Mouse (Mus musculus): ENCODE measurements at regions not wholly inside any gene's neighbourhood (a gene's known extent, or its start where the extent isn't known, plus 50 kb on each side); places are given as distances from the start of the nearest gene placed in this dataset.

DNA sequence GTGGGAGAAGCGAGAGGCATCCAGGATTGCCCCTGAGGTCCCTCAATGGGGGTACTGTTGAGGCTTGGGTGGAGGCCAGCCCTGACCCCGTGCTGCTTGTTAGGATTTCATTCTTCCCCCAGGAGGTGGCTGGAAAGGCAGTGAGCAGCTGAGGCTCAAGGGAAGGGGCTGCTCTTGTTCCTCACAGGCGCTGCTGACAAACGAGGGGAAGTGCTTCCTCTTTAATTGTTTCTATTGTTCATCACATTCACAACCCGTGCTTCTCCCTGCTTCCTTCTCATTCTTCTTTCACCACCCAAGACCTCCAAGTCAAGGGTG is 135.3 kb upstream of the Map3k1 start:
- Histone ChIP-seq H3K36me3 (no peaks in the 10 kb centered on the region), H3K9me3 (no peaks in the 10 kb centered on the region), H3K4me3 (no peak overlapping the region), H3K27me3 (no peaks in the 10 kb centered on the region), H3K4me2 (0 out of 2 replicates have a peak overlapping the region, but pooled peaks have one; percentile 1), H3K9ac (no peak overlapping the region), H3K4me1 (peaks cover 17% of the 10 kb centered on the region), H3K27ac (peak overlapping the region; percentile 33; the same call in 1 of the 2 replicates)
- 1% methylated on average over 5 of the region's 5 CpGs for WGBS
- no peak for ATAC-seq (ENCODE audit: insufficient number of reproducible peaks, insufficient read depth, low FRiP score, low TSS enrichment, low read depth)

- Histone ChIP-seq H3K4me1 (peaks cover 17% of the 10 kb centered on the region), H3K9ac (no peak overlapping the region), H3K9me3 (no peaks in the 10 kb centered on the region), H3K4me3 (no peak overlapping the region), H3K27ac (no peak overlapping the region), H3K4me2 (no peak overlapping the region), H3K36me3 (no peaks in the 10 kb centered on the region), H3K27me3 (no peaks in the 10 kb centered on the region)
- 75% methylated on average over 4 of the region's 4 CpGs for WGBS
- ATAC-seq (ENCODE audit: insufficient number of reproducible peaks, insufficient read depth, low FRiP score, low TSS enrichment, low read depth), result no peak
Observed at GRCm38 (mm10) chr13:111946271-111946670, 137.5 kb upstream of the Map3k1 start.

GRCm38 (mm10) chr13:111946811-111947210 is 138.0 kb upstream of the Map3k1 start:
- H3K27ac ChIP-seq, result no peak overlapping the region
- no peaks in the 10 kb centered on the region for H3K27me3 ChIP-seq
- H3K4me2 ChIP-seq, result no peak overlapping the region
- no peaks in the 10 kb centered on the region for H3K9me3 ChIP-seq
- no peak overlapping the region for H3K9ac ChIP-seq
- H3K4me3 ChIP-seq, result no peak overlapping the region
- H3K36me3 ChIP-seq, result no peaks in the 10 kb centered on the region
- 93% methylated on average over 8 of the region's 8 CpGs for WGBS
- no peak for ATAC-seq (ENCODE audit: insufficient number of reproducible peaks, insufficient read depth, low FRiP score, low TSS enrichment, low read depth)
- peaks cover 17% of the 10 kb centered on the region for H3K4me1 ChIP-seq

DNA sequence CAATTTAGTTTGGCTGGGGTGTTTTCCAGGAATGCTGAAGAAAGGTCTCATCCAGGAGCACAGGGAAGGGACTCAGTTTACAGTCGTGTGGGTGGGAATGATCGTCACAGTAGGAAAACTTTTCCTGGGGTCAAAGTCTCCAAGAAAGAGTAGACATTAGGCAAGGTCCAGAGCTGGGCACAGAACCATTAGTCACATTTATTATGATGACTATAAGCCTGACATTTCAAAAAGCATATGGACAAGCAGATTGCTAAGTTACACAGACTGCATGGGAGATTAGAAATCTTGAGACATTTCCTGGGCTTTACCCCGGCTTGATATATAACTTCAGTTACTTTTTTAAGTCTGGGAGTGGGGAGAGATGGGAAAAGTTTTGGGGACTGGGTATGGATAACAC is 139.6 kb upstream of the Map3k1 start:
- Histone ChIP-seq H3K4me1 (peaks cover 16% of the 10 kb centered on the region), H3K36me3 (no peaks in the 10 kb centered on the region), H3K27me3 (no peaks in the 10 kb centered on the region), H3K27ac (no peak overlapping the region), H3K4me2 (no peak overlapping the region), H3K9me3 (no peaks in the 10 kb centered on the region), H3K4me3 (no peak overlapping the region), H3K9ac (no peak overlapping the region)
- 78% methylated on average over 3 of the region's 3 CpGs for WGBS
- ATAC-seq (ENCODE audit: insufficient number of reproducible peaks, insufficient read depth, low FRiP score, low TSS enrichment, low read depth), result no peak

DNA sequence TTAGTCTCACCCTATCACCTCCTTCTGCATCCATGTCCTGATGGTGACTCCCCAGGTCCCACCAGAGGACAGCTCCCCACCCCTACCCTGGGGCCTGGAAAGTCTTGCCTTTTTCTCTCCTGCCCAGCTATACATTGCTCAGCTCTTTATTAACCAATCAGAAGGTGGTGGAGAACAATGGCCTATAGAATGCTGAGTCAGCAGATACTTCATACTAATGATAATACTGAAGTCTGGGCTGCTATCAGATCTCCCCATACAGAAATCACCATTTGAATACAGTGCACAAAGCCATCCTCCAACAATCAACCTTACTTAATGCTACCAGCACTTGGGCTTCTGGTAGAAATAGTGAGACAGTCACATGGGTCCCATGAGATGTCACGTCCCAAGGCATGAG is 141.2 kb upstream of the Map3k1 start:
- no peak overlapping the region for H3K27ac ChIP-seq
- 87% methylated on average over 1 of the region's 1 CpGs for WGBS
- H3K4me3 ChIP-seq, result no peak overlapping the region
- no peaks in the 10 kb centered on the region for H3K36me3 ChIP-seq
- ATAC-seq (ENCODE audit: insufficient number of reproducible peaks, insufficient read depth, low FRiP score, low TSS enrichment, low read depth), result no peak
- peaks cover 13% of the 10 kb centered on the region for H3K4me1 ChIP-seq
- no peaks in the 10 kb centered on the region for H3K27me3 ChIP-seq
- H3K9me3 ChIP-seq, result no peaks in the 10 kb centered on the region
- H3K4me2 ChIP-seq, result no peak overlapping the region
- H3K9ac ChIP-seq, result no peak overlapping the region

DNA sequence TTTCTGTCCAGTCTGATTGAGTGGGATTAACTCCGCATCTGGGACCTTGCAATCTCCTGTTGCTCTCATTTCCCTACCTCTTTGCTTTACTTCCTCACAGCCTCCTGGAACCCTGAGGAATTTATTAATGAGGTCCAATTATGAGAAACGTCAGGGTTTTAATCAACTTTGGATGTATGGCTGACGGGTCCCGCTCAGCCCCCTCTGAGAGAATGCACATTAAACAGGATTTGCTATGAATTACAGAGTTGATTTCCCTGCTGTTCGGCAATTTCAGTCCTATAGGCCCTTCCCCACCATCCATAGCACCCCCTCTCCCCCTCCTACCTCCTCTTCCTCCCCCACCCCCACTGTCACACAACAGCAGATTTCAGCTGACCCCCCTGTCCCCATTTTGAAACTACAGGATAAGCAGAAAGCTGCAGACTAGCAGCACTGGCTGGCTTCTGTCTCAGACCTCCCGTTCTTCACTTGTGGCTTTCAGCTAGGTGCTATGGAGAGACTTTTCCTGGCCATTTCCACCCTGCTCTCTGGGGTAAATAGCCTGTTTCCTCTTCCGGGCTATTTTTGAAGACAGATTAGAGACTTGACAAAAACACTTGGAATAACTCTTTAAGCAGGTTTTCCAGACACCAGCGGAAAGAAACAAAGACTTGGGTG is 145.2 kb upstream of the Map3k1 start:
- H3K27me3 ChIP-seq, result no peaks in the 10 kb centered on the region
- no peak overlapping the region for H3K4me2 ChIP-seq
- H3K4me1 ChIP-seq, result peaks cover 13% of the 10 kb centered on the region
- H3K9ac ChIP-seq, result no peak overlapping the region
- H3K36me3 ChIP-seq, result no peaks in the 10 kb centered on the region
- no peaks in the 10 kb centered on the region for H3K9me3 ChIP-seq
- peak overlapping the region; percentile 0; the same call in 1 of the 2 replicates for H3K27ac ChIP-seq
- ATAC-seq (ENCODE audit: insufficient number of reproducible peaks, insufficient read depth, low FRiP score, low TSS enrichment, low read depth), result no peak
- 36% methylated on average over 8 of the region's 8 CpGs for WGBS
- H3K4me3 ChIP-seq, result no peak overlapping the region

- no peaks in the 10 kb centered on the region for H3K27me3 ChIP-seq
- no peaks in the 10 kb centered on the region for H3K36me3 ChIP-seq
- no peak for ATAC-seq (ENCODE audit: insufficient number of reproducible peaks, insufficient read depth, low FRiP score, low TSS enrichment, low read depth)
- no peak overlapping the region for H3K4me2 ChIP-seq
- H3K9ac ChIP-seq, result no peak overlapping the region
- H3K4me3 ChIP-seq, result no peak overlapping the region
- 17% methylated on average over 6 of the region's 6 CpGs for WGBS
- H3K4me1 ChIP-seq, result peaks cover 13% of the 10 kb centered on the region
- peak overlapping the region; percentile 0; the same call in 1 of the 2 replicates for H3K27ac ChIP-seq
- H3K9me3 ChIP-seq, result no peaks in the 10 kb centered on the region
Observed at GRCm38 (mm10) chr13:111954520-111954884, 145.7 kb upstream of the Map3k1 start.

DNA sequence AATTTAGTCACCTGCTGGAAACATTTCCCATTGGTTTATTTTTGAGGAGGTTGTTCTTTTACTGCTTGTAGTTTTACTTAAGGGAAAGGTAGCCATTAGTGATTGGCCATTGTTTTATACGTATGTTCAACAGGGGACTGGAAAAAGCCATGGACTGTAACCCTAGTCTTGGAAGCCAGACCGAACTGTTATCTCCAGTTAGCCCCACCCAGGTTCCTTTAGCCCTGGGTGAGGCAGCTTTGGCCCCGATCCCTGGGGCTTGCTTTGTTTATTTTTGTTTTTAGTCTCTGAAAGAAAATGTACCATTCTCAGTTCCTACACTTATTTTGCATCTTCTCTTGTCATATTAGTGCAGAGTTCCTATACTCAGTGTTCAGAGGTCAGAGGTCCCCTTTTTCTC is 148.3 kb upstream of the Map3k1 start:
- H3K4me2 ChIP-seq, result no peak overlapping the region
- no peak overlapping the region for H3K9ac ChIP-seq
- 83% methylated on average over 3 of the region's 3 CpGs for WGBS
- no peak overlapping the region for H3K27ac ChIP-seq
- no peak for ATAC-seq (ENCODE audit: insufficient number of reproducible peaks, insufficient read depth, low FRiP score, low TSS enrichment, low read depth)
- H3K36me3 ChIP-seq, result no peaks in the 10 kb centered on the region
- H3K4me3 ChIP-seq, result no peak overlapping the region
- no peaks in the 10 kb centered on the region for H3K27me3 ChIP-seq
- H3K4me1 ChIP-seq, result peaks cover 13% of the 10 kb centered on the region
- no peaks in the 10 kb centered on the region for H3K9me3 ChIP-seq

DNA sequence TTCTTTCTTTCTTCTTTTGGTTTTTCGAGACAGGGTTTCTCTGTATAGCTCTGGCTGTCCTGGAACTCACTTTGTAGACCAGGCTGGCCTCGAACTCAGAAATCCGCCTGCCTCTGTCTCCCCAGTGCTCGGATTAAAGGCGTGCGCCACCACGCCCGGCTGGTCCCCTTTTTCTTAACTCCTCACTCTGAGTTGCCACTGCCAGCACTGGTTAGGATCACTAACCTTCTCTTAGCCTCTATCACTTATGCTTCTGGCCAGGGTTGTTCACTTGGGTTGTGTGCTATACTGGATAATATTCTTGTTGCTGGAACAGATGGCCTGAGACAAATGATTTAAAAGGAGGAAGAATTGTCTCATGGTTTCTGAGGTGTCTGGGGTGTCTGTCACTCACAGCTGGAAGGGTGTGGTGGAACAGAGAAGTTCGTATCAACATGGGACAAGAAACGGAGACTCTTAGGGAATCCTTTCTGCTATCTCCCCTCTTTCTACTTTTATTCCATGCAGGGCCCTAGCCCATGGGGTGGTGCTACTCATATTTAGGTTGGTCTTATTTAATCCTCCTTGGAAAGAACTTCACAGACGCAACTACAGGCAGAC is 149.0 kb upstream of the Map3k1 start:
- H3K4me2 ChIP-seq, result no peak overlapping the region
- H3K9me3 ChIP-seq, result no peaks in the 10 kb centered on the region
- no peak overlapping the region for H3K9ac ChIP-seq
- no peak overlapping the region for H3K4me3 ChIP-seq
- ATAC-seq (ENCODE audit: insufficient number of reproducible peaks, insufficient read depth, low FRiP score, low TSS enrichment, low read depth), result no peak
- no peaks in the 10 kb centered on the region for H3K27me3 ChIP-seq
- no peak overlapping the region for H3K27ac ChIP-seq
- peaks cover 13% of the 10 kb centered on the region for H3K4me1 ChIP-seq
- no peaks in the 10 kb centered on the region for H3K36me3 ChIP-seq
- WGBS, result 85% methylated on average over 11 of the region's 11 CpGs

- ATAC-seq (ENCODE audit: insufficient number of reproducible peaks, insufficient read depth, low FRiP score, low TSS enrichment, low read depth), result no peak
- no peak overlapping the region for H3K4me2 ChIP-seq
- no peaks in the 10 kb centered on the region for H3K9me3 ChIP-seq
- no peaks in the 10 kb centered on the region for H3K27me3 ChIP-seq
- peaks cover 13% of the 10 kb centered on the region for H3K4me1 ChIP-seq
- H3K4me3 ChIP-seq, result no peak overlapping the region
- 85% methylated on average over 1 of the region's 1 CpGs for WGBS
- no peaks in the 10 kb centered on the region for H3K36me3 ChIP-seq
- no peak overlapping the region for H3K9ac ChIP-seq
- no peak overlapping the region for H3K27ac ChIP-seq
Observed at GRCm38 (mm10) chr13:111958421-111958820, 149.6 kb upstream of the Map3k1 start.

GRCm38 (mm10) chr13:111960036-111960435 is 151.2 kb upstream of the Map3k1 start:
- Histone ChIP-seq H3K9ac (no peak overlapping the region), H3K4me3 (no peak overlapping the region), H3K36me3 (no peaks in the 10 kb centered on the region), H3K27ac (no peak overlapping the region), H3K4me2 (no peak overlapping the region), H3K4me1 (no peaks in the 10 kb centered on the region), H3K27me3 (no peaks in the 10 kb centered on the region), H3K9me3 (no peaks in the 10 kb centered on the region)
- no peak for ATAC-seq (ENCODE audit: insufficient number of reproducible peaks, insufficient read depth, low FRiP score, low TSS enrichment, low read depth)
- 97% methylated on average over 2 of the region's 2 CpGs for WGBS

DNA sequence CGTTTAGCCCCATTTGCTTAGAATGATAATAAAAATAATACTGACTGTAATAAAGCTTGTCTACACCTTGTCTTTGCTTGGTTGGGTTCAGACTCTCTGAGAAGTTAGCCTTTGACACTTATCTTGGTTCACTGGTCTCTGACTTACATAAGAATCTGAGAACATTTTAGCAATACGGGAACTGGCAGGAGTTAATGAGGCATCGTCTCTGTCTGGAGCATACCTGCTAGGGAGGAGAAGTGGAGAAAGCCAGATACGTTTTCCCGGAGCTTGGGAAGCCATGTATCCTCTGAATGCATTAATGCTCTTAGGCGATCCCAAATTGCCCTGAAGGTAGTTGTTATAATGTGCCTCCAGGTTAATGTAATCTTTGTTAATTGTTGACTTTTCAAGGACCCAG is 152.6 kb upstream of the Map3k1 start:
- 57% methylated on average over 6 of the region's 6 CpGs for WGBS
- Histone ChIP-seq H3K27me3 (no peaks in the 10 kb centered on the region), H3K27ac (no peak overlapping the region), H3K36me3 (no peaks in the 10 kb centered on the region), H3K4me3 (no peak overlapping the region), H3K9ac (no peak overlapping the region), H3K9me3 (no peaks in the 10 kb centered on the region), H3K4me2 (no peak overlapping the region), H3K4me1 (no peaks in the 10 kb centered on the region)
- ATAC-seq (ENCODE audit: insufficient number of reproducible peaks, insufficient read depth, low FRiP score, low TSS enrichment, low read depth), result no peak
